Mouse (Mus musculus) B cell, adult 2 months (primary cell): ENCODE measurements around the gene Gm10057.
"Not testable (repeated sequence)": the region's sequence is repeated elsewhere in the genome, so short reads cannot be mapped to it uniquely, and the experiment has no call there.

Experiments
- DNase-seq, 2 experiments: peaks; one replicate each; pipeline ENCODE4 v3.0.0; 2022

Gm10057 gene

DNA sequence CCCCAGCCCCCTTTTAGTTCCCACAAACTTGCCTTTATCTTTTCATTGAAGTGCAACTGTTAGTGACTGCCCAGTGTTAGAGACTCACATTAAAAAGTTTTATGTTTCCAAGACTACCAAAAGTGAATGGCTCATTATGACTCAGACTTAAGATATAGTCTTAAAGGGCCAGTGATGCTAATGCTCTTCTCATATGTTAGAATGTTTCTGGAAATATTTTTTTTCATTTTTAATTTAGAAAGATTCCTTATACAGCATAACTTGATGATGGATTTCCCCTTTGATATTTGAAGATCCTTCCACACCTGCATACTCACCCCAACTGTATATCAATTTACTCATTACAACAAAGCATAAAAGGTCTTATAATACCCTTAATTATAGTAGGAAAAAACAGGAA lies at the start of gene Gm10057:
Gm10057 (minus strand) TSS at position 101 of the 400 bp plus-strand sequence.
- DNase-seq: not testable (repeated sequence)

DNA sequence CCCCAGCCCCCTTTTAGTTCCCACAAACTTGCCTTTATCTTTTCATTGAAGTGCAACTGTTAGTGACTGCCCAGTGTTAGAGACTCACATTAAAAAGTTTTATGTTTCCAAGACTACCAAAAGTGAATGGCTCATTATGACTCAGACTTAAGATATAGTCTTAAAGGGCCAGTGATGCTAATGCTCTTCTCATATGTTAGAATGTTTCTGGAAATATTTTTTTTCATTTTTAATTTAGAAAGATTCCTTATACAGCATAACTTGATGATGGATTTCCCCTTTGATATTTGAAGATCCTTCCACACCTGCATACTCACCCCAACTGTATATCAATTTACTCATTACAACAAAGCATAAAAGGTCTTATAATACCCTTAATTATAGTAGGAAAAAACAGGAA lies 21.1 kb downstream of the Gm10057 start, which contains the start of gene 4921511M17Rik:
4921511M17Rik (minus strand) TSS at position 101 of the 400 bp plus-strand sequence.
- not testable (repeated sequence) for DNase-seq

DNA sequence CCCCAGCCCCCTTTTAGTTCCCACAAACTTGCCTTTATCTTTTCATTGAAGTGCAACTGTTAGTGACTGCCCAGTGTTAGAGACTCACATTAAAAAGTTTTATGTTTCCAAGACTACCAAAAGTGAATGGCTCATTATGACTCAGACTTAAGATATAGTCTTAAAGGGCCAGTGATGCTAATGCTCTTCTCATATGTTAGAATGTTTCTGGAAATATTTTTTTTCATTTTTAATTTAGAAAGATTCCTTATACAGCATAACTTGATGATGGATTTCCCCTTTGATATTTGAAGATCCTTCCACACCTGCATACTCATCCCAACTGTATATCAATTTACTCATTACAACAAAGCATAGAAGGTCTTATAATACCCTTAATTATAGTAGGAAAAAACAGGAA lies 42.3 kb downstream of the Gm10057 start, which contains the start of gene Samt1:
Samt1 (minus strand) TSS at position 101 of the 400 bp plus-strand sequence.
- DNase-seq: not testable (repeated sequence)
